Mouse (Mus musculus) cerebellum, adult 2 months (tissue): ENCODE data around the gene Krtap7-1. TPM values are rescaled to one million over a fixed set of nuclear protein-coding genes. Genes with fewer than 3 reads are reported as not detected.
A peak's percentile ranks its signal among the peaks of the same experiment; 100 is the strongest.

Source experiments
- DNase-seq, 2 experiments: peaks; one replicate each; pipeline ENCODE4 v3.0.0; 2021
- H3K27ac ChIP-seq: fragments of 200-500 bp; 2 replicates; pipeline ENCODE4 v1.5.1; 2012; ENCODE audit warnings: low read length, control low read depth, inconsistent platforms; ENCODE audit not compliant: insufficient read depth
- H3K27me3 ChIP-seq: fragments of 200-500 bp; 2 replicates; pipeline ENCODE4 v1.6.1; 2012; ENCODE audit warnings: inconsistent platforms, mild to moderate bottlenecking, low read length, moderate library complexity; ENCODE audit not compliant: control insufficient read depth, insufficient read depth
- H3K4me1 ChIP-seq: fragments of 200-500 bp; 2 replicates; pipeline ENCODE4 v1.6.1; 2011; ENCODE audit warnings: low read length; ENCODE audit not compliant: control insufficient read depth, insufficient read depth
- H3K4me3 ChIP-seq: fragments of 200-500 bp; replicated peaks from 2 replicates; pipeline ENCODE3; 2011; ENCODE audit warnings: mild to moderate bottlenecking, low read depth, low read length, control low read depth; ENCODE audit not compliant: insufficient read depth
- CTCF ChIP-seq: fragments of 200-500 bp; IDR thresholded peaks from 2 replicates; pipeline ENCODE4 v1.5.1; 2011; ENCODE audit warnings: low read depth, mild to moderate bottlenecking, control low read depth, low read length, moderate library complexity, borderline replicate concordance; ENCODE audit not compliant: insufficient read depth
- POLR2A ChIP-seq: fragments of 200-500 bp; IDR thresholded peaks from 2 replicates; pipeline ENCODE4 v1.6.1; 2011; ENCODE audit warnings: low read length, control low read depth, borderline replicate concordance; ENCODE audit not compliant: insufficient read depth
- WGBS: fragments of 180-500 bp; shearing (Covaris S2); methylation state at CpG from one replicate; pipeline ENCODE4 v1.1.7; 2018; 5-methylcytosine and 5-hydroxymethylcytosine counted together
- polyA plus RNA-seq: library from polyadenylated mRNA; depleted of rRNA; stranded (reverse); fragments of >200 nt; gene quantifications from 2 replicates; pipeline ENCODE4 v1.2.3, GENCODE M21; 2012

The Krtap7-1 gene
- polyA plus RNA-seq, 1 experiment = not detected

DNA sequence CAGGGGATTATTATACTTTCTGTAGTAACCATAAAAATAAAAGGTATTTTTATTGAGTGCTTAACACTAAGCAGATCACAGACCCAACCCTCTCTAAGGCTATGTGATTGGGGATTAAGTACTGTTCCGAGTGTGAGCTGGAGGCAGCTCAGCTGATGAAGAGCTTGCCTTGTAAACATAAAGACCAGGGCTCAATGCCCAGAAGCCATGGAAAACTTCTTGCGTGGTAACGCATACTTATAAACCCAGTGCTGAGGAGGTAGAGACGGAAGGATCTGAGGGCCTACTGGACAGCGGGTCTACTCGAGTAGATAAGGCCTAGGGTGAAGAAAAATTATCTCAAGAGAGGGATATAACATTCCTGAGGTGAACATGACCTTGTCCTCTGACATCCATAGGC is 12.0 kb upstream of the Krtap7-1 start:
- no peak for DNase-seq
- TF ChIP-seq CTCF (no peak), POLR2A (no peak)
- Histone ChIP-seq H3K27me3 (no peaks in the 10 kb centered on the region), H3K4me3 (no peak overlapping the region), H3K27ac (no peak overlapping the region), H3K4me1 (no peaks in the 10 kb centered on the region)
- WGBS = 80% methylated on average over 6 of the region's 6 CpGs

DNA sequence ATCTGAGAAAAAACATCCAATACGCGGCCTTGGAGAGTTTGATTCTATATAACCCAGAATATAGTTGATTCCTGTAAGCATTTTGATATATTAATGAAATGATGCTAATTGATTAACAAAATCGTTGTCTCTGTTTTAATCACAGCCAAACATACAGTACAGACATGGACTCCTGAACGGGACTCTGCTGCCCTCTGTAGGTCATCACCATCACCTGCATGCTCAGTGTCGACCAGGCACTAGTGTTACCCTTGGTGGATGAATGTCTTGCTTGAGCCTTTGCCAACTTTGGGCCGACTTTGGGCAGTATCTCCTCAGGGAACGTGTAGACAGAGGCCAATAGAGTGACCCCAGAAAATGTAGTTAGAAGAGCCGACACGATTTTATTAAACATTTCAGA is 9.5 kb upstream of the Krtap7-1 start:
- Histone ChIP-seq H3K4me1 (no peaks in the 10 kb centered on the region), H3K4me3 (no peak overlapping the region), H3K27me3 (no peaks in the 10 kb centered on the region), H3K27ac (no peak overlapping the region)
- 45% methylated on average over 9 of the region's 9 CpGs for WGBS
- TF ChIP-seq CTCF = peak; percentile 67
- no peak for TF ChIP-seq POLR2A
- peak; percentile 28 to 45 for DNase-seq

DNA sequence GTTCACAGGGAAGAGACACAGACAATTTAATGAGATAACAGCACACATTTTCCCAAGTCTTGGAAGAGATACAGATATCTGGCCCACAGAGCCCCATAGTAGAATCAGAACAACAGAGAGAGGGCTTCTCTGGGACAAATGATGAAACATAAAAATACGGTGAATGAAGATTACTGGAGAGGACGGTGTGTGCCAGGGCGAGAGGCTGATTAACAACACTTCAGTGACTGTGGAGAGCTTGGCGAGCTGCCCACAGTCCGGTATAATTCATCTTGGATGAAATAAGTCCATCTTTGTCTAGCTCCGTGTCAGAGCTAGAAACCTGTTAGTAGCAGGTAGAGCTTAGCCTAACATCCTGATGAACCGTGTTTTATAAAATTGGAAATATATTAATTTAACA is 5.3 kb upstream of the Krtap7-1 start:
- Histone ChIP-seq H3K27ac (no peak overlapping the region), H3K4me1 (no peaks in the 10 kb centered on the region), H3K27me3 (no peaks in the 10 kb centered on the region), H3K4me3 (no peak overlapping the region)
- TF ChIP-seq POLR2A (no peak), CTCF (no peak)
- whole genome bisulfite sequencing = 14% methylated on average over 7 of the region's 7 CpGs
- peak in 1 of 2 experiments; percentile 6 for DNase-seq

DNA sequence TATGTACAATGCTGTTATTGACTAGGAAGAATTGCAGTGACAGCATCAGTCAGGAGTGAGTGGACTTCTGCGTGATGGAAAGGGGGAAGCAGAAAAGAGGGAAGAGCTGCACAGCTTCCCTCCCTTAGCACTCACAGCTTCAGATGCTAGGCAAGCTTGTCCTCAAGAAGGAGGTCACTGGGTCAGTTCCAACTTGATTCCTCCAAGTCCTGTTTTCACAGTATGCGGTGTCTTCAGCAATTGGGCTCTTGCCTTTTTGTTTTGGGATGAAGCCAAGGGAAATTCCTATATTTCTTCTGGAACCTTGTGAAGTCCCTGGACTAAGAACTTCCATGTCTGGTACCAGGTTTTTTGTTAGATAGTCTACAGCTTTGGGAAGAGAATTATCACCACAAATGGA is 4.6 kb downstream of the Krtap7-1 start:
- Histone ChIP-seq H3K4me3 (no peak overlapping the region), H3K4me1 (no peaks in the 10 kb centered on the region), H3K27me3 (no peaks in the 10 kb centered on the region), H3K27ac (no peak overlapping the region)
- no peak for TF ChIP-seq CTCF
- TF ChIP-seq POLR2A = no peak
- WGBS = 32% methylated on average over 2 of the region's 2 CpGs
- DNase-seq = no peak

DNA sequence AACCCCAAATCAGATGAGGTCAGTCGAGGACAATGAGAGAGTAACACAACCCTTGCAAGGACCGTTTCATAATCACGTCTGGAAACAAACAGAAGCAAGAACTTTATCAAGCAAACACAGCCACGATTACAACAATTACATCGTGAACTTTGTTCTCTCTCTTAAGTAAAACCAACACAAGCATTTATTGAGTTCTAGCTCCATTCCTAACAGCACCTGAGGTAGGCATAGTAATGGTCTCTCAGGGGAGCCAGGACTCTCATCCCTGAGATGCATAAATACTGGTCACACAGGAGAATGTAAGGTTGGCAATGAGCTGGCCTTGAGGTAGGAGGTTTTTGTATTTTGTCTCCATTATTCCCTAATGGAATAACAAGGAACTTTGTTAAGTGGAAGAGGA is 6.3 kb downstream of the Krtap7-1 start:
- Histone ChIP-seq H3K4me3 (no peak overlapping the region), H3K27ac (no peak overlapping the region), H3K4me1 (no peaks in the 10 kb centered on the region), H3K27me3 (no peaks in the 10 kb centered on the region)
- no peak for TF ChIP-seq CTCF
- TF ChIP-seq POLR2A = no peak
- WGBS = 93% methylated on average over 5 of the region's 5 CpGs
- DNase-seq = no peak

DNA sequence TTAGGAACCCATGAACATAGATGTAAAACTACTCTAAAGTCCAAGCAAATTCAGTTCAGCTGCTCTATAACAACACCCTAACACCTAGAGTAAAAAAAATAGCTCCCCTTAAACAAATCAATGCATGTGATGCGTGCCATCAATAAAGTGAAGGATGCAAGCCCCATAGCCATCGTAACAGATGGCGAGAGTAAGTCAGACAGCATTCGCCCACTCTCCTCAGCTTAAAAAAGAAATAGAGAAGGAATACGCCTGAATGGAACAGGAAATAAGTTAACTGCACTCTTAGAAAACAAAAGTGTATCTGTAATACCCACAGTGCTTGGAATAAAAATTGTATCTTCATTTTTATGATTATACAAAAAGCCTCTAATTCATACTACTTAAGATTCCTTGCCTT is 11.1 kb downstream of the Krtap7-1 start:
- no peak for DNase-seq
- H3K4me3 ChIP-seq = no peak overlapping the region
- no peaks in the 10 kb centered on the region for H3K27me3 ChIP-seq
- no peak overlapping the region for H3K27ac ChIP-seq
- 80% methylated on average over 5 of the region's 5 CpGs for WGBS
- TF ChIP-seq POLR2A (no peak), CTCF (no peak)
- no peaks in the 10 kb centered on the region for H3K4me1 ChIP-seq

DNA sequence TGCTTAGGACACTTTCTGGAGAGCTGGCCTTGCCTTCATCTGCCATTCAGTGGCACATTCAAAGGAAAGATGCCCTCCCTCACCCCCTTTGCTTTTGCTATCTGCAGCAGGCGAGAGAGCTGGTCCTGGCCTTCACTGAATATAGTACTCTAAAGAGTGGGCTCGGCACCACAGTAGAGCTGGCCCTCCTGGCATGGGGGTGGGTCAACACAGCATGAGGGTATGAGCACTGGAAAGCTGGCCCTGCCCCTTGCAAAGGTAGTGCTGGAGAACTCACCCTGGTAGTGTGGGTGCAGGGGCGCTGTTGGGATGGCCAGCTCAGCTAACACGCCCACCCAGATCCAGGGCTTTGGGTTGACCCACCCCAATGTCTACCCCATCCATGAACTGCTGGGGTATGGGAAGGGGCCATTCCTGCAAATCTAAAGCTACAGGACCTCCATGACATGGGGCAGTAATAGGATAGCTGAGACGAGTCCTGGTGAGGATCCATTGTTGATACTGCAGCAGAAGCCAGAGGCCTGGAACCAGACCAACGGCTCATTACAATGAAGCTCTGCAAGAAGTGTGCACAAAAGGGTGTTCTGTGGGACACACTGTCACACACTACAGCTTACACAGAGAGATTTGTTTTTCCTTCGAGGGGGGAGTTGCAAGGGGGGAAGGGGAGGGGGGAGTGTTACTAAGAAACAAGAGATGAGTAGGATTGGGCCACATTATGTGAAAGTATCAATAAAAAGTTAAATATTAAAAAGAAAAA is 12.5 kb downstream of the Krtap7-1 start:
- Histone ChIP-seq H3K4me1 (no peaks in the 10 kb centered on the region), H3K4me3 (no peak overlapping the region), H3K27ac (no peak overlapping the region), H3K27me3 (no peaks in the 10 kb centered on the region)
- WGBS = 65% methylated on average over 7 of the region's 7 CpGs
- DNase-seq = no peak
- TF ChIP-seq POLR2A (no peak), CTCF (no peak)

DNA sequence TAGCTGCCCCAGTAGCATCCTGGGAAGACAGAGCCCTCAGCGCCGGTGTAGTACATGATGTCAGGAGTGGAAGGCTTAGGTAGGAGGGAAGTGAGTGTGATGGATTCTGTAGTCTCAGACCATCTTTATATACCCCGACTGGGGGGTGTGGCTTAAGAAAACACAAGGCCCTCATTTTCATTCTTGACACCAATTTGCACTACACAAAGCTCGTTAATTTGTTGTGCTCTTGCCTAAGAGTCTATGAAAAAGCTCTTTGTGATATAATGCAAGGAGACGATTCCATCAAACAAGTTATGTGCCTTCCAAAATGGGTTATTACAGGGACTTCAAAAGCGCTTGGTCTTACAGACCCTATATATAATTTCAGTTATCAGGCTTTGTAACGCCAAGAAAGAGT is 20.3 kb downstream of the Krtap7-1 start, which contains the start of gene Krtap8-1:
Krtap8-1 (minus strand) TSS at position 101 of the 400 bp plus-strand sequence.
- H3K27me3 ChIP-seq = no peaks in the 10 kb centered on the region
- WGBS = 89% methylated on average over 7 of the region's 7 CpGs
- DNase-seq = no peak
- no peaks in the 10 kb centered on the region for H3K4me1 ChIP-seq
- TF ChIP-seq POLR2A (no peak), CTCF (no peak)
- H3K4me3 ChIP-seq = no peak within 1 kb of the TSS
- no peak within 1 kb of the TSS for H3K27ac ChIP-seq
